Mouse (Mus musculus): ENCODE results near the gene Pou2f1. TPM values are rescaled to one million over a fixed set of nuclear protein-coding genes. Genes with fewer than 3 reads are reported as not detected.

Gene Pou2f1
- 62.5 to 80.9 TPM (median 76.3 TPM) in 4 replicates for total RNA-seq (2023; ENCODE audit: inconsistent age)

DNA sequence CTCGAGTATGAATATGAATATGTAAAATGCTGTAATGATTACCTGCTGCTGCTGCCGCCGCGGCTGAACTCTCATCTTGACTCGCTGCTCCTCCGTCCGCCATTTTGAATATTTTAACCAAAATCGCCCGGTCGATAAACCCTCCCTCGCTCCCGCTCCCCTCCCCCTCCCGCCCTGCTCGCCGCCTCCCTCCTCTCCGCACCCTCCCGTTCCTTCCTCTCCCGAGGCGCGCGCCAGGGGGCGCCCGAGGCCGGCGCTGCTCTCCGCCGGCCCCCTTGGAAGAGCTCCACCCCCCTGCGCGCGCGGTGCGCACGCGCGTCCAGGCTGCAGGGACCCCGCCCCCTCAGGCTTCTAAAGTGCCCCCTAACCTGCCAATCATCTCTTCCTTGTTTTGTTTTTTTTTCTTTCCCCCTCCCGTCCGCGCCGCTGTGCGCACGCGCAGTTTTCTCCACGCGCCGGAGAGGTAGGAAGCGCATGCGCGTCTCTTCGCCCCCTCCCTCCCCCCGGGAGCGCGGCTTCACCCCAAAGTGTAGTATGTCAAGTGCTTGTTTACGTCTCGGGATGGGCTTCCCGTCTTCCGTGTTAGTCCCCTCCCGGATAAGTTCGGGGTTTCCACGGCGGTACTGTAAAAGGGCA, at the start of gene Pou2f1:
Pou2f1 (minus strand) TSS at position 159 of the 636 bp plus-strand sequence.

Other genes starting within 250 kb of the Pou2f1 start
- 9.1 to 15.9 TPM (median 14.7 TPM) in 4 replicates for gene Creg1, start 238.9 kb downstream of the Pou2f1 start, total RNA-seq (2023; ENCODE audit: inconsistent age)
- 1.0 to 3.1 TPM (median 1.6 TPM) in 4 replicates for gene Cd247, start 214.0 kb downstream of the Pou2f1 start, total RNA-seq (2023; ENCODE audit: inconsistent age)
- gene Dusp27, start 125.2 kb upstream of the Pou2f1 start, total RNA-seq (2023; ENCODE audit: inconsistent age) = not detected in 4 replicates
- gene Gpa33, start 127.6 kb upstream of the Pou2f1 start, total RNA-seq (2023; ENCODE audit: inconsistent age) = not detected in 4 replicates
- gene Mael, start 236.1 kb upstream of the Pou2f1 start, total RNA-seq (2023; ENCODE audit: inconsistent age) = not detected in 4 replicates